Mouse (Mus musculus): ENCODE data around the gene Fars2.

Fars2 gene

GRCm38 (mm10) chr13:36735901-36736618, 618.8 kb downstream of the Fars2 start:
- peak in 1 of 2 experiments; percentile 53 for DNase-seq

GRCm38 (mm10) chr13:36736619-36736996, 619.4 kb downstream of the Fars2 start:
- DNase-seq, result no peak

- DNase-seq, result no peak
These were observed 632.8 kb downstream of the Fars2 start for GRCm38 (mm10) chr13:36750056-36750455.

- no peak for DNase-seq
These were observed 634.6 kb downstream of the Fars2 start for GRCm38 (mm10) chr13:36751861-36752260.

- DNase-seq, result no peak
These were observed 649.6 kb downstream of the Fars2 start for GRCm38 (mm10) chr13:36766801-36767200.

Measured in lung, postnatal 4 days (tissue).